Mouse (Mus musculus) retina, embryonic 14.5 days (tissue): ENCODE measurements around the gene Slc7a11.

Experiments used
- DNase-seq: peaks from one replicate; pipeline ENCODE4 v3.0.0-alpha.2; 2015; ENCODE audit warnings: low spot score

Gene Slc7a11

DNA sequence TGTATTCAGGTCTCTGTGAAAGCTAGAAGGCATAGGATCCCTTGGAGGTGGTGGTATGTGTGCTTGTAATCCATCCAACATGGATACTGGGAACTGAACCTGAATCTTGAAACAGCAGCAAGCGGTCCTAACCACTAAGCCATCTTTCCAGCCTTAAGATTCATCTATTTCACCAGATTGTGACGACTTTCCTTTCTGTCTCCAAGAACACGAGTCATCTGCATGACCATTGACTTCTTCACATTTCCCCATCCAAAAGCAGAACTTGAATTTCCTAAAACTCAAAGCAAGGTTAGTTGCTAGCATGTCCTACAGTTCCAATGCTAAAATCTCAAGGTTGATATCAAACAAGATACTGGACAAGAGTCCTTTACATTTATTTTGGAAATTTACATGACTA is 37.5 kb downstream of the Slc7a11 start:
- no peak for DNase-seq

DNA sequence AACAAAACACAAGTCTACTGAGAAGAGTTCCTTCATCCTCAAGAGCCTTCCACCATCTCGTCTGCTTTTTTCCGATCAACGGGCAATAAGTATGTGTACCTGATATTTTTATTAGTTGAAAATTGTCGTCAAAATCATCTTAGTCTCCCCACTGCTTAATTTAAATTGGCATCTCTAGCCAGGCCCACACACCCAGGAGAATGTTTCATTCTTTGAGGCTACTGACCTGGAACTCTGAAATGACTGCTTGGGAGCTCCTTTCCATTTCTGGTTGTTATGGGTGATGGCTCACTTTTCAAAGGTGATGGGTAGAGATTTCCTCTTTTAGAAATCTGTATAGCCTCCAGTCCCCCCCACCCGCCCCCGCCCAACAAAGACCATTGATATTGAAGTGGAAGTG is 54.6 kb downstream of the Slc7a11 start:
- peak; percentile 59 for DNase-seq

DNA sequence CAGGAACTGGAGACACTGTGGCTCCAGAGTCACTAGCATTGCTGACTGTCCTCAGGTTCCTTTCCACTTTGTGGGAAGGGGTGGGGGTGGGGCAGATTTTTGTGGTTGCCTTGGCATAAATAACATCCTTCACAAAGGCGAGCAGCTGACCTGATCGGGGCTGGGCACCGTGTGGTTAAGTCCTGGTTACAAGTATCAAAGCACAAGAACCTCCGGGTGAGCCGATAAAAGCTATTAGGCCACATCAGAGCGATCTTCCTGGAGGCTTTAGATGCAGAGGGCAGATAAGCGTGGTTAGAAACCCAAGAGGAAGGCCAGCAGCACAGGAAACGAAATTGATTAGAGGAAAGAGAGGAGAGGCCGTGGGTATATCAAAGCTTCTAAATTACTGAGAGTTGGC is 55.1 kb downstream of the Slc7a11 start:
- DNase-seq, result peak; percentile 32

DNA sequence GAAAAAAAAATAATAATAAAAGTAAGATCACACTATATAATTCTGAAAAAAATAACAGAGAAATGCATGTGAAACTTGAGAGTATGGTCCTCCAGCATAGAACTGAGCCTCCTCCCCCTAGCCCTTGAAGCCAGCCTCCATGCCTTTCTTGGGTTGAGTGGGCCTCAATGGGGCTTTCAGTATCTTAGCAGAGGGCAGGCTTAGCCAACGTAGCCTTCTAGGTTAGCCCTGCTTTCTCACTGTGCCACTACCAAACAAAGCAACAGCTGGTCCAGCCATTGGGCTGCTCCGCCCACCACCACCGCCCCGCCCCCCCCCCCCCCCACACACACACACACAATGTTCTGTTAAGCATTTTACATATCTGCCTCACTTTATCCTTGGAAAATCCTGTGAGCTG is 56.1 kb downstream of the Slc7a11 start:
- DNase-seq, result no peak

DNA sequence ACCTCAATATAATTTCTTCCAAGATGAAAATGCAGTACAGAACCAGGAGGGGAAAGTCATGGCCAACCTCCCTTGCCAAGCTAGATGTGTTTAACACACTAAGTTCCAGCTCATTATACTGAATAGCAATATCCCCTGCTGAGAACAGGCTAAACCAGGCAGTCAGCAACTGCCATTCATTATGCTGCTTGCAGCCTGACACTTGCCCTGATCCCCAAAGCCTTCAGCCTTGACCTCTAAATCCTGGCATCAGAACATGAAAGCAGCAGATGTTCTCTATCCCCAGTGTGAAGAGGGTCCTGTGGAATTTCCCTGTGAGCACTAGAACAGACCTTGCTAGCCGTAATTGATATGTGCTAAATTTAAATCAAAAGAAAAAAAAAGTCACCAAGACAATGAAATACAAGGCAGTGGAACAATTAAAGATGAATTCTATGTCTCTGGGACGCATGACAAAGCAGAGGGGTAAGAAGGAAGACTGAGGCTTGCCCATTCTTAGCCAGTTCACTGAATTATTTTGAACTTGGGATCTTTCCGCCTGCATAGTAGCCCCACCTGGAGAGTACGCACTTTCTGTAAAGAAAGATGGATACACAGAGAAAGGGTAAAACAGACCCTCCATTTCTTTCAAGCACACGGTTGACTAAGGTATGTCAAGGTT is 56.7 kb downstream of the Slc7a11 start:
- peak; percentile 77 for DNase-seq

DNA sequence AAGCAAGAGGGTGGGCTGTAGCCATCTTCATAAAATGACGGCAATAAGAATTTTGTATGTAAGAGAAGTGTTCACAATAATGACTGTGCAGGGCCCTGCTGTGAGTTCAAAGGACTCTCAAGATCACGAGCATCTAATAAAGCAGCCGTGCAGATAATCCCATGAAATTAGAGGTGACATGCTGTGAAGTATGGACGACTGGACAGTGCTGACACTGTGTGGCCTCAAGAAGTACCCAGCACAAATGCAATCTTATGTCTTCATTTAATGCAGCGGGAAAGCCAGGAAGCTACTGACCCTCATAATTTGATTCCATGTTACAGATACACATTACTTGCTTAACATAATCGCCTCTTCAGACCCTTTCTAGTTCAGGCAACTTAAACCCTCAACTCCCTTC is 57.3 kb downstream of the Slc7a11 start:
- peak; percentile 61 for DNase-seq

DNA sequence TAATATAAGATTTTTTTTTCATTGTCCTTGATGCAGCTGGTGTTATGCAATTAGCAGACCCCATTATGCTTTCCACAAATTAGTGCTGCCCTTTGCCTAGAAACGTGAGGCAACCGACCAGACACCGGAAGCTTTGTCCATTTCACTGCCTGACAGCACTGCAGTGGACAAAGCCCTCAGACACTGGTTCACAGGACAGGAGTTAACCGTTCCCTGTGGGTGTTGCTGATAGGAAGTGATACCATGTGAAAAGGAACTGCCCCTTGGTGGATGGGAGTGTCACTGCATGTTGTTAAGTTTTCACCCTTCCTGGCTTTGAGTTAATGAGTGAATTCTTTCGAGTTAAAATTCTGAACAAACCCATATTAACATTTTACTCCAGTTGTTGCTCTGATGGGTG is 60.7 kb downstream of the Slc7a11 start:
- peak; percentile 77 for DNase-seq

DNA sequence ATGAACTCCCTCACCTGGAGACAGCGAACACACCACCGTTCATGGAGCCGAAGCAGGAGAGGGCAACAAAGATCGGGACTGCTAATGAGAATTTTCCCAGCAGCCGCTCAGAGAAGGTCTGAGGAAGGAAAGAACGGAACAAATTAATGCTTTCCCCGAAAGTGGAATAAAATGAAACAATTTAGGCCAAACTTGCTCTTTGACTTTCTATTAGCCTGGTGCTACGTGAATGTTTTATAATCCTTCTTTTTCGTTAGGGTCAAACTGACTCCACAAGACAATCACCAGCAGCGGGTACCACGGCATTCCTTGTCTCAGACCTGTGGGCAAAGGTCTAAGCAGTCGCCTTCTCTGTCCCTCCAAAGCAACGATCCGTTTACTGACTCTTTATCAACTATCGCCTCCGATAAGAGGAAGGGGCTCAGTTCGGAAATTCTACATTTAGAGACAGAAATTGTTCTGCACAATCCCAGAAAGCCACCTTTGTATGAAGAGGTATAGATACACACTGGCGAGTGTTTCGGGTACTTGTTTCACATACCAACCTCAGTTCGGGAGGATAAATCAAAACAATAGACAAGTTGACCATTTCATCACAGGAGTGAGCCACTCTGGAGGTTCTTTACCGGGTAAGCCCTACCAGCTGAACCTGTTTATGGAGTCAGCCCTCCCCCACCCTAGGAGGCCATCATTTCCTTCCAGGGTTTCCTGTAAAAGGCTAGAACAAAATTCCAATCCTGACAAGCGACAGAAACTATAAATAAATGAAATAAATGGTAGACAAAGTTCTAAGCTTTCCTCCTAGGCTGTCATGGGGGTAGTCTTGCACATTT is 61.3 kb downstream of the Slc7a11 start:
- DNase-seq, result peak; percentile 65

DNA sequence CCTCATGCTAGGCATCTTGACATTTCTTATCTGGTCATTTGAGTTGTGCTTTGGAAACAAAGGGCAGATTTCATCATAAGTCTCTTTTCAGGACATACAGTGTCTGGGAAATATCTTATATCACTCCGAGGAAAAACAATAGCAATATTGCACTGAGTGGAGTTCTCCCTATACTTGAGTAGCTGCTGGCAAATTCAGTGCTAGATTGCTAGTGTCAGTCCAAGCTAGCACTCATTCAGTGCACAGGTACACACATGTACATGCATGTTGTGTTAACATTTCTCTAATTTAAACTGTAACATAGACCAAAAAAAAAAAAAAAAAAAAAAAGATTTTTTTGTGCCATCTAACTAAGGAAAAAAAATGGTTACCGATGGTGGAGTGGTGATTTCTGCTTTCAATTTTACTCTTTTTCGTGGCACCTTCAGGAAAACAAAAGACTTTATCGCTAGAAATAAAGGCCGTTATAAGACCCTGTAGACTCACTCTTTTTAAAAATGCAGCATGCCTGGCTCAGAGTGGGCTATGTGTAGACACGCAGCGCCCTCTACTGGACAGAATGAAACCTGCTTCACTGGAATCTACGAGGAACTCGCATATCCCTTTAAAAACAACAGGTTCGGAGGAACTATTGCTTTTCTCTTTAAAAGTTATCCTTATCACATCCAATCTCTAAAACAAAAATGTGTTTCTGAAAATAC is 62.1 kb downstream of the Slc7a11 start:
- peak; percentile 95 for DNase-seq

DNA sequence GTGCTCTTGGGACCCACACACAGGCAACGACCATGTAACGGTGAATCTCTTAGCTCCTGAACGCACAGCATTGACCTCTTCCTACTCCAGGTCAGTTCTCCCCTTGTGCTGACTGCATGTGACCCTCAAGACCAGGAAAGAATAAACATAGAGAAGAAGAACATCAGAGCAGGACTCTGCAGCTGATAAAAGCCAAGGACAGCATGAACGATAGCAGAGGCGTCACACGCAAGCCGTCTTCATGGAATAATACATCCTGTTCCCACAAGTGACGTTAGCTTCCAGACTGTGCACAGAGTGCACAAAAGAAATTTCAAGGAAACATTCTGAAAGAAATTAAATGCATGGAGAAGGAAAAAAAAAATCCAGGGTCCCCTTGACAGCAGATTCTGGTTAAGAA is 63.5 kb downstream of the Slc7a11 start:
- DNase-seq, result no peak

DNA sequence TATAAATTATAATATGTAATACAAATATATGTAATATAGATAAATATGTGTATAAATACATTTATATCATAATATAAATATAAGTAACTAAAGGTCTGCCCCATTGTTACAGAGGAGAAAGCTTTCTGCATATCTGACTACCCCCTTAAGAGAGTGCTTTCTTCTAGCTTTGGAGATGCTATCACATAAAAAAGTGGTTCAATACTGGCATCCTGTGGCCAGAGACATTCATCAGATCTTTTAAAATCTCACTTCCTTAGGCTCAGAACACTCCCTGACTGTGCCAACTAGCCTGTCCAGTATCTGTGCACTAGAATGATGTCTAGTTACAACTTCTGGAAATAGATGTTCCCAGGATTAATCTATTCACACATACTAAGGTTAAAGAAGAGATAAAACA is 67.9 kb downstream of the Slc7a11 start:
- DNase-seq, result no peak

DNA sequence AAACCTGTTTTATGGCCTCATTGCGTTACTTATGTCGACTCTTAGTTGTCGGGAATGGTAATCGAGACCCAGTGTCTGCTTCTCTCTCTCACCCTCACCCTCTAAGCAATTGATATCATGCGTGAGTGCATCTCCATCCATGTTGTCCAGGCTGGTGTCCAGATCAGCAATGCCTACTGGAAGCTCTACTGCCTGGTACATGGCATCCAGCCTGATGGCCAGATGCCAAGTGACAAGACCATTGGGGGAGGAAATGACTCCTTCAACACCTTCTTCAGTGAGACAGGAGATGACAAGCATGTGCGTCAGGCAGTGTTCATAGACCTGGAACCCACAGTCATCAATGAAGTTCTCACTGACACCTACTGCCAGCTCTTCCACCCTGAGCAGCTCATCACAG is 73.6 kb downstream of the Slc7a11 start:
- no peak for DNase-seq

DNA sequence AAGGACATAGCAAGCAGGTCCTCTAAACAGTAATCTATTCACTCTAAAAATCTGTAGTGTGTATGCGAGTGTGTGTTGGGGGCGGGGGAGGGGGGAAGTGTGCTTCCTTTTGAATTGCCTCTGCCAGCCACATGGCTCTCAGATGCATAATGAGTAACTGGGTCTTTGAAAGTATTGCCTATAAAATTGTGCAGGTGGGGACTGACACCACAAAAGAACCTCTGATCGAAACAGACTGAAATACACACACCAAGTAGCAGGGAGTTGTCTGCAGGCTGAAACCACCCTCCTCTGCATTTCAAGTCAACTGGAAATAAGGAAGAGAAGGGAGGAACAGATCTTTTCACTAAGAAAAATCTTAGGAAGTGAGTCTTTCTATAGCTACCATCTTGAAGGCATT is 76.2 kb downstream of the Slc7a11 start:
- DNase-seq, result no peak

DNA sequence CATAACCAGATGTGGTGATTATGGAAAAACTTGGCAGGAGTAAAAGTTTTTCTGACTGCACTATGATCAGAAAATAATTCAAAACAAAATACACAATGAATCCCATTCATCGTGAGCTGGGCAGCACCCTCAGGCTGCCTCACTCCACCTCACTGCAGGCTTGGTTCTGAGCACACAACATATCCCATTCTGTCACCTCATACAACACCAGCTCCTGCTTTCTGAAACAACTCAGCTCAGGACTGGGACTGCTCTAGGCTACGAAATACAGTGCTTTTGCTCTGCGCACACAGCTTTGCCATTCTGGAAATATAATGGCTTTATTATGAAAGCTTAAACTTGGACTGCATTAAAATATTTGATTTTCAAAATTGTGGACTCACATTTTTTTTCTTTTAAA is 79.8 kb downstream of the Slc7a11 start:
- DNase-seq, result no peak

DNA sequence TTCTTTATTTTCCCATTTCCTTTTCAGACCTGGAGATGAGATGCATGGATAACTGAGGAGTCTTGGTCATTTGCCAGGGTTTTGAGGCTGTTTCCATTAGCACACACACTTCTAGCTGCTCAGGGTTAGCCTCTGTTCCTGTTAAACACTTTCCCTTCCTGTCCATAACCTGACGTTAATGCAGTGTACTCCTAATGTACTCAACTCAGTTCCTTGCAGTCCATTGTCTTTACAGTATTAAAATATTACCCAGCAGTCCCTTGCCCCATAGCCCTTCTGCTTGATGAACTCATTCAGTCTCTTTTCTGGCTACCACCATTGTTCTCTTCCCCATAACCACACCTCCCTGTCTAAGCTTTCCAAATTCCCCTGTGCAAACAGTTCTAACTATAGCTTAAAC is 96.3 kb downstream of the Slc7a11 start:
- DNase-seq, result no peak

DNA sequence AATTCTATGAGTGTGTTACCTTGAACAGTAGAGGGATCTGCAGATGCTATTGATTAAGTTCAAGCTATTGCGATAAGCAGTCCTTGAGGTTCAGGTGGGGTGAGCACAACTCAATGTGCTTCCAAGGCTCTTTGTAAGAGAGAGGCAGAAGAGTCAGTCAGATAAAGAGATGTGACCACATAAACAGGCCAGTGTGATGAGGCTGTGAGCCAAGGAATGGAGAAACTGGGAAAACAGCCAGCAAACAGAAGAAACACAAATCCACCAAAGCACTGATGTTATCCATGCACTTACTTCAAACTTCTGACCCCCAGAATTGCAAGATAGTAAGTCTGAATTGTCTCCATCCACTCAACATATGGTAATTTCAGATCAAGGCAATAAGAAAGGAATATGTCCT is 99.0 kb downstream of the Slc7a11 start:
- no peak for DNase-seq

DNA sequence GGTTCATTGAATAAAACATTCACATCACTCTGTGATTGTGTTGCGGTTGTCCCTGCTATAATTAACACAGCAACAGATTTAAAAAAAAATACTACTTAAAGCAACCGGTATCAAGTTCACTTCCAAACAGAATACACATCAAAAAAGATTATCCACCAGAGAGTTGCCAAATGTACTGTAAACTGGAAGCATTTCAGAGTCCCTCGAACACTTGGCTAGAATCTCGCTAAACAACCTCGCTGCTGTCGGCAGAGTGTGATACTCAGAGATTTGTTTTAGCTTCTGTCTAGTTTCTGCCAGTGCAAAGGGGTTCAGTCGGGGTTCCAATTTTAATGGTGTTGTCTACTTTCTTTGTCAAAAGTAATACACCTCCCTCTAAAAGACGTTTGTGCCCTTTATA is 118.9 kb downstream of the Slc7a11 start:
- DNase-seq, result no peak

DNA sequence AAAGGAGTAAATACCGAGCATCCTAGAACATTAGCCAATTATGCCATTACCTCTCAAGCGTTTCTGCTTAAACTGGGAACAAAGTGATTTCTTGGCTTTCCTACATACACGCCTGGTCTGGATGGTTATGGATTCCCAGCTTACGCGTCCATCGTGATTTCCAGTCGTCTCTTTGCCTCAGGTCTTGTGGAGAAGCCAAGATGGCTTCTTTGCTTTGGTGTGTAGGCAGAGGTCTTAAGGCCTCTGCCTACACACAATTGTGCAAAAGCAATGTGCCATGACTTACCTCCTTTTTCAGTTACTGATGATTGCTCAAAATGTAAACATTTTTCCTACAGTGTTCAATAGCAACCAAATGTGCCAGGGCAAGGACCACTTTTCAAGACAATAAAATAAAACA is 119.5 kb downstream of the Slc7a11 start:
- DNase-seq, result no peak

DNA sequence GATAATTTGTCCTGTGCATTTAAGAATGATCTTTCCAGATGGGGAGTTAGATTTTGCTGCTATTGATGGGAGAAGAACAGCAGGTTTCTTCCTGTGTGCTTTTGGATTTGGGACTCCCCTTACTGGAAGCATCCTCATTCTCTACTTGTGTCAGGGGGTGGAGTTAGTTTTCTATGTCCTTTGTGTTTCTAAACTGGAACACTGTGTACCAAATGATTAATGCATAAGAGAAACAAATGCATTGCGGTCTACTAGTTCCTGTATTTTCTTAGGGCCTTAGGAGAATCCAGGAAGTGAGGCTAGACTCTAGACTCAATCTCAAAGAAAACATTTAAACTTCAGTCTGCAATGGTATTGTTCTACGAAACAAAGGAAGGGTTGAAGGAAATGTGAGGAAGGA is 122.6 kb downstream of the Slc7a11 start:
- DNase-seq, result no peak

DNA sequence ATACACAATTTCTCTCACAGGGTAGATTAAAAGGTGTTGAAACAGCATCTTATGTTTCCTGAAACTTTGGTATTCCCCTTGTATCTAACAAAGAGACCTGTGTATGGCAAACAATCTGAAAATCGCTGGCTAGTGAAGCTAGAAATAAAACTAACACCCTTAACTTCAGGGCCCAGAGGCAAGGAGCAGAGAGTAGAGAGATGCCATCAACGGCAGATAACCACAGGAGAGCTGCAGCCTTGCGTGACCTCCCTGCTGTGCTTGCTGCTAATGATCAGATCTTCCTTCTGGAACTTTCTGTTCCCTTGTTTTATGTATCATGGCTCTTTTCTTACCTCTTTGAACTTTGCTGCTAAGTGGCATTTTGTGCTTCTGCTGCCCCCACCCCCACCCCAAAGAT is 125.3 kb downstream of the Slc7a11 start:
- peak; percentile 41 for DNase-seq

DNA sequence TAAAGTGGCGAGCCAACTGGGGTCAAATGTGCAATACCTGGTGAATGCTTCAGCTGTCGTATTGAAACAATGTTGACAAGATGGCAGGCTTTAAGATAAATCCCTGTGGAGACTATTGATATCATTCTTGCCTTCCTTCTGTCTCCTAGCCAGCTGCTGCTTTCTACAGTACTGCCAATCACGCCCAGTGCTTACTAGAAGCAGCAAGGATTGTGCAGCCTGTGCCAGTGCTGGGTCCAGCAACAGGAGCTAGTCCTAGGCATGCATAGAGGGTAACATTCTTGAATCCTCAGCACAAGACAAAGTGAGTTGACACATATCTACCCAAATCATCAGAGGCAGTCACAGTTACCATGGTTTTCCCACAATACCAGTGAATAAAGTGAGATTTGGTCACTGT is 129.6 kb downstream of the Slc7a11 start:
- DNase-seq, result no peak

DNA sequence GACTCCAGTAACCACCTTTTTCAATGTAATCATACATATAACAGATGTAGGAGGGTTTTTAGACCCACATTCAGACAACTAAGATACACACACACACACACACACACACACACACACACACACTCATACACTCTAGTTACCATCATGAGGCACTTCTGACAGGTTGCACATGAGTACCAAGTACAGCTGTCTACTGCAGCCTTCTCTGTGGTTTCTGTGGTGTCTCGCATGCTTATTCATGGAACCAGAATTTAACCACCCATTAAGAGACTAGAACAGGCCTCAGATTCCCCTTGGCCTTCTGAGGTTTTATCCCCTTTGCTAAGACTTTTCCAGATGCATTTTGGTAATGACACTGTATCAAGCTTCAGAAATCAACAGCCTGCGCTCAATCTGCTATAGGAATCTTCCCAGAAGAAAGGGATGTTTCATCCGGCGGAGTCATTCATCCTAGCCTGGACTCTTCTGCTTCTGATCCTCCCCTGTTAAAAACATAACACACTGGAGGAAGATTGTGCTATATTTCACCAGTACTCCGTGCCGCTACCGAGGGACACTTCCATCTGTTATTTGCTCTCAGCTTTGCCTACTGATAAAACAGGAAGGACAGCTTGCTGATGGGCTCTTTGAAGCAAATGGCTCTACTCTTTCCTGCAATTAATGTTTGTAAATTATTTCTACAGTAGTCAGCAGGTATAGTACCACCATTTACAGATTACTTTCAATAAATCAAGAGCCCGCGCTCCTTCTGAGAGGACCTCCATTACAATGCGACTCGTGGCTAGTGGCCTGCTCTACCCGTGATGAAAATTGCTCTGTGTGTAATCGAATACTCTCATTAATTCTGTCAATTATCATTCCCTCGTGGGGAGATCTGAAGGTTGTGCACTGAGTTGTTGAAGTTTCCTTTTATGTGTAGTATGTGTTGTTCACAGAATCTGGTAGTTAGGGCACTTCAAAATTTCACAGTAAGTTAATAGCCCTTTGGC is 135.8 kb downstream of the Slc7a11 start:
- no peak for DNase-seq
